Mouse (Mus musculus) bone marrow macrophage, adult 2 months (primary cell): ENCODE measurements at regions not wholly inside any gene's neighbourhood (a gene's known extent, or its start where the extent isn't known, plus 50 kb on each side); places are given as distances from the start of the nearest gene placed in this dataset.

Experiments
- CTCF ChIP-seq: IDR thresholded peaks from 2 replicates; pipeline ENCODE4 v1.5.1; 2012; ENCODE audit warnings: low read depth, mild to moderate bottlenecking, low read length, moderate library complexity
- POLR2A ChIP-seq: IDR thresholded peaks from 2 replicates; pipeline ENCODE4 v1.6.1; 2012; ENCODE audit warnings: mild to moderate bottlenecking, low read depth, low read length, borderline replicate concordance

DNA sequence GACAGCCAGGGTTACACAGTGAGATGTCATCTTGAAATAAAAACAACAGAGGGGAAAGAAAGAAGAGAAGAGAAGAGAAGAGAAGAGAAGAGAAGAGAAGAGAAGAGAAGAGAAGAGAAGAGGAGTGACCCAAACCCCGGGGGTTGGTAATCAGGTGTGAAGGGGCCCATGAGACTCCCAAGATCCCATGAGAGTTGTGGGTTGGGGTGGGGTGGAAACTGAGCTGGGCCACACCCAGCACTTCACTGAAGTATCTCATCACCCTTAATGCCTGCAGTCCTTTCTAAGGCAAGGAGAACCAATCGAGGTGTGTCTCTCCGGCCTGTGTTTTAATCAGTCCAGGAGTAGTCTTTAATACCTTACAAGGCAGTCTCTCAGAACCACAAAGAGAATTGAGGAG lies 201.5 kb upstream of the Afdn start:
- TF ChIP-seq CTCF (no peak), POLR2A (no peak)
